ENCODE assay signal across 21 mouse cellular contexts in the genomic region with DNA sequence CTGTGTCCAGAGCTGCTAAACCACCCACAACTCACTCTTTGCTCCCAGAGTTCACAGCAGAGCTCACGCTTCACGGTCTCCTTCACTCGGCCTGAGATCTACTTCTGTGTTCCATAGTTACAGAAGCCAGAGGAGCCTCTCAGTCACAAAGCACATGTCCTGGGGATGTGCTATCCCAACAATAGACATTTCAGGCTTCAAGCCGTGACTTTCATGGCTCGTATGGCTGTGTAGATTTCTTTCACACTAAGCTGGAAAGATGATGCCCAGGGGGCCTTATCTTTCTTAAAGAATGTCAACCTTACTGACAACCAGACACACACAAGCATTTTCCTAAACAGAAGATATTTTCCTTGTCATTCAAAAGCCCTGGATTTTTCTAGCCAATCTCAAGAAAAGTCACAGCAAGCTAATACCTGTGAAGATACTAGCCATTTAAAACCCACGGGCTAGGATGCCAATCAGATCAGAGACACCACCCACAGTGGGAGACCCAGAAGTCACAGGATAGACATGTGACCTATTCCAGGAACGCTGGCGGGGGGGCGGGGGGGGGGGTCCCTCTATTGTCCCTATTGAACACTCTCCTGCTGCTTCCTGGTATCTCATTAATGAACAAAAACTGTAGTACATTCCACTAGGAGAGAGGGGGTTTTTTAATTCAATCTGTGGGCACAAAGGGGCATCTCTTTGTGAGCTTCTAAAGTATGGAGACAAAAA.
DNase-seq lines count a peak whose midpoint lies in the region; ATAC-seq and TF ChIP-seq lines count a peak whose summit lies in the region.
"Had no signal": no experiment of that assay in that cellular context is flagged by ENCODE, and none has a peak within 500 bp of the region (broad histone marks: within the 10 kb centered on the region; RNA-seq: fewer than 3 reads in every experiment).

No protein-coding gene starts in this region.

- H3K4me1 ChIP-seq in neural tube, embryonic 12.5 days = peaks cover 6% of the 10 kb centered on the region; the same call in 1 of the 2 replicates
- H3K4me1 ChIP-seq in neural tube, embryonic 15.5 days = no peaks in the 10 kb centered on the region
- peaks cover 8% of the 10 kb centered on the region; the same call in 1 of the 2 replicates for H3K4me1 ChIP-seq in embryonic facial prominence, embryonic 10.5 days
- H3K4me1 ChIP-seq in hindbrain, postnatal 0 days (ENCODE audit: insufficient read depth, low read length) = no peaks in the 10 kb centered on the region
- H3K4me1 ChIP-seq: heart, embryonic 10.5 days; intestine, embryonic 15.5 days; liver, embryonic 12.5 days; stomach, embryonic 15.5 days had no signal

- peak; percentile 40 for DNase-seq in embryonic facial prominence, embryonic 10.5 days (ENCODE audit: low spot score)
- DNase-seq in hindbrain, postnatal 0 days (ENCODE audit: low spot score) = peak; percentile 12
- peak; percentile 41 for DNase-seq in retina, postnatal 1 day
- no peak for DNase-seq in adrenal gland, postnatal 36 days
- no peak for DNase-seq in urinary bladder, postnatal 10 days (ENCODE audit: low spot score)
- DNase-seq in cerebellum, adult 9-11 months = no peak
- DNase-seq: cerebellum, adult 18-20 months; gastrocnemius, postnatal 14 days; kidney, postnatal 36 days; layer of hippocampus, postnatal 36 days; left cerebral cortex, postnatal 4 days; spleen, adult 18-20 months had no signal

- WGBS in neural tube, embryonic 12.5 days = 27% methylated on average over 9 of the region's 9 CpGs
- 22% methylated on average over 9 of the region's 9 CpGs for WGBS in neural tube, embryonic 15.5 days
- 32% methylated on average over 9 of the region's 9 CpGs for WGBS in embryonic facial prominence, embryonic 10.5 days
- WGBS in hindbrain, postnatal 0 days = 14% methylated on average over 9 of the region's 9 CpGs

- TF ChIP-seq CTCF in hindbrain, postnatal 0 days (IDR thresholded peaks at IDR 0.05; ENCODE audit: low read depth) = no peak

- H3K9me3 ChIP-seq in neural tube, embryonic 12.5 days = no peaks in the 10 kb centered on the region
- no peaks in the 10 kb centered on the region for H3K9me3 ChIP-seq in neural tube, embryonic 15.5 days (replicated peaks)
- 0 out of 2 replicates have a peak, but pooled peaks cover 2% of the 10 kb centered on the region for H3K9me3 ChIP-seq in embryonic facial prominence, embryonic 10.5 days
- H3K9me3 ChIP-seq in hindbrain, postnatal 0 days (ENCODE audit: low read length) = no peaks in the 10 kb centered on the region
- H3K9me3 ChIP-seq: heart, embryonic 10.5 days; intestine, embryonic 15.5 days; liver, embryonic 12.5 days; stomach, embryonic 15.5 days had no signal

- peak; percentile 63; the same call in 1 of the 2 replicates for ATAC-seq in neural tube, embryonic 12.5 days (ENCODE audit: low FRiP score, low read depth)
- no peak for ATAC-seq in neural tube, embryonic 15.5 days (ENCODE audit: low FRiP score)
- 0 out of 2 replicates have a peak, but pooled peaks have one; percentile 24 for ATAC-seq in hindbrain, postnatal 0 days
- ATAC-seq: activated CD4-positive, CD25-positive, alpha-beta regulatory T cell, adult 4 months; intestine, embryonic 15.5 days; liver, embryonic 12.5 days; lung, postnatal 0 days had no signal

- H3K36me3 ChIP-seq in neural tube, embryonic 12.5 days = no peaks in the 10 kb centered on the region
- H3K36me3 ChIP-seq in neural tube, embryonic 15.5 days = no peaks in the 10 kb centered on the region
- no peaks in the 10 kb centered on the region for H3K36me3 ChIP-seq in embryonic facial prominence, embryonic 10.5 days (replicated peaks)
- H3K36me3 ChIP-seq in hindbrain, postnatal 0 days (ENCODE audit: insufficient read depth, low read length) = no peaks in the 10 kb centered on the region
- H3K36me3 ChIP-seq: heart, embryonic 10.5 days; intestine, embryonic 15.5 days; liver, embryonic 12.5 days; stomach, embryonic 15.5 days had no signal

- no peak overlapping the region for H3K4me2 ChIP-seq in neural tube, embryonic 12.5 days (replicated peaks)
- no peak overlapping the region for H3K4me2 ChIP-seq in neural tube, embryonic 15.5 days
- H3K4me2 ChIP-seq in hindbrain, postnatal 0 days (ENCODE audit: low read depth, low read length) = no peak overlapping the region
- H3K4me2 ChIP-seq: intestine, embryonic 15.5 days; liver, embryonic 12.5 days; stomach, embryonic 15.5 days had no signal

- H3K27me3 ChIP-seq in neural tube, embryonic 12.5 days (replicated peaks) = no peaks in the 10 kb centered on the region
- no peaks in the 10 kb centered on the region for H3K27me3 ChIP-seq in neural tube, embryonic 15.5 days (replicated peaks)
- H3K27me3 ChIP-seq in embryonic facial prominence, embryonic 10.5 days (replicated peaks; ENCODE audit: low read depth, poor library complexity, severe bottlenecking) = no peaks in the 10 kb centered on the region
- no peaks in the 10 kb centered on the region for H3K27me3 ChIP-seq in hindbrain, postnatal 0 days (ENCODE audit: insufficient read depth, low read length)
- H3K27me3 ChIP-seq: intestine, embryonic 15.5 days; liver, embryonic 12.5 days; stomach, embryonic 15.5 days had no signal

- H3K27ac ChIP-seq in neural tube, embryonic 12.5 days = no peak overlapping the region
- H3K27ac ChIP-seq in neural tube, embryonic 15.5 days (replicated peaks) = no peak overlapping the region
- H3K27ac ChIP-seq in embryonic facial prominence, embryonic 10.5 days (replicated peaks) = no peak overlapping the region
- no peak overlapping the region for H3K27ac ChIP-seq in hindbrain, postnatal 0 days
- H3K27ac ChIP-seq: heart, embryonic 10.5 days; intestine, embryonic 15.5 days; liver, embryonic 12.5 days; stomach, embryonic 15.5 days had no signal

- H3K4me3 ChIP-seq in neural tube, embryonic 12.5 days = no peak overlapping the region
- H3K4me3 ChIP-seq in neural tube, embryonic 15.5 days (replicated peaks) = no peak overlapping the region
- H3K4me3 ChIP-seq in embryonic facial prominence, embryonic 10.5 days = no peak overlapping the region
- H3K4me3 ChIP-seq in hindbrain, postnatal 0 days (ENCODE audit: low read length) = no peak overlapping the region
- H3K4me3 ChIP-seq: erythroblast, embryonic 14.5 days; heart, embryonic 10.5 days; intestine, embryonic 15.5 days; liver, embryonic 12.5 days; stomach, embryonic 15.5 days had no signal

- no peak overlapping the region for H3K9ac ChIP-seq in neural tube, embryonic 12.5 days
- H3K9ac ChIP-seq in neural tube, embryonic 15.5 days (replicated peaks) = no peak overlapping the region
- no peak overlapping the region for H3K9ac ChIP-seq in hindbrain, postnatal 0 days (replicated peaks; ENCODE audit: low read length)
- H3K9ac ChIP-seq: intestine, embryonic 15.5 days; liver, embryonic 12.5 days; stomach, embryonic 15.5 days had no signal

Comparison
In these comparisons a context has a peak if more than half of its experiments do, and no peak if none do; other contexts are left out.
1. DNase-seq: peak in embryonic facial prominence, embryonic 10.5 days (single experiment), hindbrain, postnatal 0 days (single experiment) and retina, postnatal 1 day (single experiment); none in adrenal gland, postnatal 36 days (0 of 2), urinary bladder, postnatal 10 days (single experiment) and cerebellum, adult 9-11 months (single experiment).